Mouse (Mus musculus): Measurements from ENCODE around the gene Sult4a1.
A peak's percentile ranks its signal among the peaks of the same experiment; 100 is the strongest.
"Not testable (repeated sequence)": the region's sequence is repeated elsewhere in the genome, so short reads cannot be mapped to it uniquely, and the experiment has no call there.

The Sult4a1 gene

GRCm38 (mm10) chr15:84105105-84105923, at the start of gene Sult4a1:
TSS of gene Sult4a1 (minus strand) at chr15:84105754.
- DNase-seq = peak; percentile 78

DNA sequence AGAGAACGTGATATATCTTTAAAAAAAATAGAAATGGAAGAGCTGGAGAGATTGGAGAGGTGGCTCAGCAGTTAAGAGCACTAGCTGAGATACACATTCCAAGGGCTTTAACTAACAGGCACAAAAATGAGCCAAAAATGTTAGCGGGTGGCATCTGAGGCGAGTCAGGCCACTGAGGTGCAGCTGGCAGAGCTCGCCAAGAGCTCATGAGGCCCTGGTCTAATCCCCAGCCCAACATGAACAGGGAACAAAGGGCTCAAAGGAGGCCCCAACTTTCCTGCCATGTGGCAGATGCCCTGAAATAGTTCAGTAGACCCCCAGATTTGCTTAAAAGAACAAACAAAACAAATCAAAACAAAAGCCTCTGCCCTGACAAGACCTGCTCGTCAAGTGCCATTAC, 35.4 kb upstream of the Sult4a1 start:
- DNase-seq = no peak

GRCm38 (mm10) chr15:84140109-84140508, 34.6 kb upstream of the Sult4a1 start:
- DNase-seq = no peak

DNA sequence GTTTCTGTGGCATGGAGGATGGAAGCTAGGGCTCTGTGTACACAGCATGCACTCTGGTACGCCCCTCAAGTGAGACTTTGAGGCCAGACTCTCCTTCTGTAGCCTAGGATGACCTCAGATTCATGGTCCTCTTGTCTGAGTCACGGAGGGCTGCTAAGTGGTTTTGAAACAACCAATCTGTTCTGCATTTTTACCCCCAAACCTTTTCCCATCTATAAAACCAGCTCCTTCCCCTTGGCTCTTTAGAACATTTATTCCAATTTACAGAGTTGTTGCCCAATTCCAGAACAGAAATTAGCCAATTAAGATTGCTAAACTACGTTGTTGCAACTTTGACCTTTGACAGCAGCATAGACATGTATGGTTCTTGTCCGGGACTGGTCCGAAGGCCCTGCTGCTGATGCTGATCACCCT, 34.0 kb upstream of the Sult4a1 start:
- no peak for DNase-seq

GRCm38 (mm10) chr15:84136473-84137415, 31.2 kb upstream of the Sult4a1 start:
- no peak for DNase-seq

- DNase-seq = peak; percentile 16
Observed at GRCm38 (mm10) chr15:84135472-84135871, 29.9 kb upstream of the Sult4a1 start.

DNA sequence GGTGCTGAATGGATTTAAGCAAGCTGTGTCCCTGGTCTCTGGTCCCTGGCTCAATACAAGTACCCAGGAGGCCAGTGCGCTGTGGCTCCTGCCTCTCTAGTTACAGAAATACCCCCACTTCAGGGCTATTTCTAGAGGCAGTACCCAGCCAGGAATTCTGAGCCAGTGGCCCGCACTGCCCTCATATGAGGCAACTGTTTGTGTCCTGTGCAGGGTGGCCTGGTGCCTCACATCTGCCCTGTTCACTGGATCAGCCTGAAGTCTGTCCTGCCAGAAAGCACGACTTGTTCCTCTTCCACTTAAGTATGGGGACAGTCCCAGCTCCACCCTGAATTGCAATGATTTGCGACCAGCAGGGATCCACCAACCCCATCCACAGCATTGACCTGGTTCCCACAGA, 27.9 kb upstream of the Sult4a1 start:
- DNase-seq = no peak

DNA sequence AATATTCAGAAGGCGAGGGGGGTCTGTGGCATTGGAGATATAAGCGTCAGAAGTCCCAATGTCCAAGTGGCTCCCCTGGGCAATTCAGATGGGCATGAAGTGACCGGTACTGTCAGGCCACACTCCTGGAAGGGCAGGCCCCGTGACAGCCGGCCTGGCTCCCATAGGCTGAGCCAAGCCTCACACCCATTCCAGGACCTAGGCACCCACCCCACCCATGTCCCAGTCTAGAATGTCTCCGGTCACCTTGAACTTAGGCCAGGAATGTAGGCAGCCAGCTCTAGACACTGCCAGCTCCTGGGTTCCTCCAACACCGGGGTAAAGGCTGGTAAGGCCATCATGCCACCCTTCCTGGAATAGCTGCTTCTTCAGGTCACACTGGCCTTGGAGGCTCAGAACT, 26.4 kb upstream of the Sult4a1 start:
- DNase-seq = peak; percentile 34

GRCm38 (mm10) chr15:84131096-84131786, 25.7 kb upstream of the Sult4a1 start:
- peak; percentile 71 for DNase-seq

- DNase-seq = no peak
Observed at GRCm38 (mm10) chr15:84126871-84127270, 21.3 kb upstream of the Sult4a1 start.

DNA sequence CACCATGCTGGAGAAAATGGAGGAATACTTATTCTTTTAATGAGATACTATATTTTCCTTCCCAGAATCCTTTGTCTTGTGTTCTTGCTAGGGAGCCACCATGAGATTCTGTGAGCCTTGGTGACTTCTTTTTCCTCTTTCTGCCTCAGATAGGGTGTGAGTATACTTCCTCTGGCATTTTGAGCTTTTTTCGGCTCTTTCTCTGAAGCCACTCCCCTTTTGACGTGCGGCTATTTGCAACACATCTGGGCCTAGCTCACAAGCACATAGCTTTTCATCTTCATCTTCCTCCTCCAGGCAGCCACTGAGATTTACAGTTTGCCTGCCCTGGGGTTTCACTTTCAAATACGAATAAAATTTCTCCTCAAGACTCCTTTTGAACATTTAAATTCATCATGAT, 20.9 kb upstream of the Sult4a1 start:
- DNase-seq = no peak

DNA sequence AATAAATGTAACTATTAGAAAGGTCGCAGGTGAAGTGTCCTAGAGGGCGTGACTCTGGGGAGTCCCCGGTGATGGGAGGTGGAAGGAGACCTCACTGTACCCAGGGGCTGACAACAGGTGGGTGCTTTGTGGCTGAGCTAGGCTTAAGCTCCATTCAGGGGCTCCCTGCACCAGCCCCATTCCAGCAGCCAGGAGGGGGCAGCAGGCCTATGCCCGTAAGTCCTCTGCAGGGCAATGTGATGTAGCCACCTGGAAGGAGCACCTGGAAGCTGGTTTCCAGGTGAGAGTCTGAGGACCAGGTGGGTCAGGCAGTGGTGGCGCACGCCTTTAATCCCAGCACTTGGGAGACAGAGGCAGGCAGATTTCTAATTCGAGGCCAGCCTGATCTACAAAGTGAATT, 18.5 kb upstream of the Sult4a1 start:
- no peak for DNase-seq

- no peak for DNase-seq
Observed at GRCm38 (mm10) chr15:84123075-84123474, 17.5 kb upstream of the Sult4a1 start, which contains the start of gene Pnpla5. TSS of gene Pnpla5 (minus strand) at chr15:84123175.

- no peak for DNase-seq
Observed at GRCm38 (mm10) chr15:84121036-84121435, 15.5 kb upstream of the Sult4a1 start.

DNA sequence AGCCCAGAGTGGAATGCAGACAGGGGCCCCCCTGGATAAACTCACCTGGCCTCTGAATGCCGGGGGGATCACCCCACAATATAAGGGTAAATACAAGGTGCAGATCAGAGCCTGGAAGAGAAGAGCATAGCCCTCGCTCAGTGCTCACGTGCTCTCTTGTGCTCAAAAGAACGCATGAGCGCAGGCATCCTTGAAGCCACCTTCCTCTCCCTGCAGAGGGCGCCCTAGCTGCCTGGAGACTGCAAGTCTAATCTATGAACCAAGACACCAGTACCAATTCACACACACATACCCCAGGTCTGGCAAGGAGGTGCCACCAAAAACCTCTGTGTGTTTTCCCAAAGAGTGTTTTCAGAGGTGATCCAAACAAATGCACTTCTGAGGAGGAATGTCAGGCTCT, 15.1 kb upstream of the Sult4a1 start:
- peak; percentile 25 for DNase-seq

GRCm38 (mm10) chr15:84116466-84116865, 10.9 kb upstream of the Sult4a1 start:
- no peak for DNase-seq

DNA sequence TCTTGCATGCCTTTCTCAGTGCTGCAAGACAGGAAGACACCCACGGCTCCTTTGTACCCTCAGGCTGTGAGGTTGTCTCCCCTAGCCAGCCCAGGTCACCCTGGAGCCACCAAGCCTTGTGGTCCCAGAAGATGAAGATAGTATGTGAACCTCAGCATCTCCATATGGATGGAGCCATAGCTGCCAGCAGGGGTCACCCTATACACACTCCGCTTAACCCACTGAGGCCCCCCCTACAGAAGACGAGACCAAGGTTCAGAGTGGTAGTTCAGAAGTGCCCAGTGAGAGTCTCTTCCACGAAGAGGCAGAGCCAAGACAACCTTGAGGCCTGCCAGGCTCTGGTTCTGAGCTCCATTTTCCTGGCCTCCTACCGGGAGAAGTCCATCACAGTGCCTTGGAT, 10.2 kb upstream of the Sult4a1 start:
- DNase-seq = no peak

DNA sequence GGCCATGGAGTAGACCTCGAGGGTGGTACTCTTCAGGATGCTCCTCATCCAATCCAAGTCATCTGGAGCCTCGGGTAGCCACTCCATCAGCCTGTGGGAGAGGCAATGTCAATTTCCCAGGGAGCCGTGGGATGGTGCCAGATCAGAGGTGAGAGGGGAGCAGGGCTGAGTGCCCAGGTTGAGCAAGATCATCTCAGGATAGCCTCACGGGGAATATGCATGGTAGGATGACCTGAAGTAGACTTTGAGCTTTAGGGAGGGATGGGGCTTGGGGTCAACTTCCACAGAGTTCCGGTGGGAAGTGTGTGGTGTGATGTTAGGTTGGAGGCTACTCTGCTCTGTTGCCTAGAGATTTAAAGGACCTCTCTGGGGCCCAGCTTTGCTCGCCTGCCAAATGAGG, 8.3 kb upstream of the Sult4a1 start:
- no peak for DNase-seq

DNA sequence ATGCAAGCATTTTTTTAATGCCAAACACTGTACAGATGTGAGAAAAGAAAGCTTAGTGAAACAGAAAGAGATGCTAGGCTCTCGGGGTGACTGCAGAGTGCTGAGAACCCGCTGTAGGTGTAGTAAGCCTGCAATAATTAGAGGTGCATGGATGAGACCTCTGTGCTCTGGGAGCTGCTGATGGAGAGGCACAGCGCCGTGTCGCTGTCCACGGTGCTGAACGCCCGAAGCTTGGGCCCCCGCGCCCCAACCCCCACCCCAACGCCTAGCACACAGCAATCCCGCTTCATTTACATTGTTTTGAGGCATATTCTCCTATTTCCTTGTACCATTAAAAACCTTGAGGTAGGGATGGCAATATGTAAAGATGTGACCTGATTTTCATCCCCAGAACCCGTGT, 3.3 kb upstream of the Sult4a1 start:
- DNase-seq = no peak

- peak; percentile 32 for DNase-seq
Observed at GRCm38 (mm10) chr15:84105924-84106500, 458 bp upstream of the Sult4a1 start.

DNA sequence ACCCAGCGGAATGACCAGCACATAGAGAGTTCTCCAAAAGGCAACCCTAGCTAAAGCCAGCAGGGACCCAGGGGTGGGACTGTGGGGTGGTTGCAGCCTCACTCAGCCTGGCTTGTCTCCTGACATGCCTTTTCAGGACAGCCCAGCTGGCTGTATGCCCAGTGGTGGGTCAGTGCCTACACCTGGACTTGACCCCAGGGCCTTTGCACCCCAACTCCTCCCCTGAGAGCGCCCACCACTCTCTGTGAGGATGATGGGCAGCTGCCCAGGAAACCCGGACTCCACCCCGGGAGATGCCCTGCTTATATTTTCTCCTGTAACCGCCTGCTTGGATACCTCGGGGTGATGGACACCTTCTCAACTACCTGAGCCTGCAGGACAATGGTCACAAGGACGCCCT, 928 bp downstream of the Sult4a1 start:
- peak; percentile 31 for DNase-seq

DNA sequence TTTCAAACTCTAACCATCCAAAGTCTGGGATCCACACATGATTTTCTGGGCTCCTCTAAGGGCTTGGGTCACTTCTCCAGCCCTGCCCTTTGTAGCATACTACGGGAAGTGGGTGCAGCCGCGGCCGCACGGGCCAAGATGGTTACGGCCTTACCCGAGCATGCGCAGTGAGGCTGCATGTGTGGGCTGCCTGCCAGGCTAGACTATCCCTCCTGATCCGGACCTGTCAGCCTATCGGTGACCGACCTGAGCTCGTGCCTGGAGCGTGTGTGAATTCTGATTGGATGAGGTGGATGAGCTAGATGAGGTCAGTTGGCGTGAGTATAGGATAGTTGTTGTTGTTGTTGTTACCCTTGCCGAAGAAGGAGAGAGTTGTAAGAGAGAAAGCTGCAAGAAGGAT, 8.0 kb downstream of the Sult4a1 start:
- not testable (repeated sequence) for DNase-seq

- DNase-seq = peak; percentile 74
Observed at GRCm38 (mm10) chr15:84096051-84096450, 9.5 kb downstream of the Sult4a1 start.

All from cerebellum, adult 8-10 months (tissue).